Mouse (Mus musculus): ENCODE results near the gene Trim33. TPM values are rescaled to one million over a fixed set of nuclear protein-coding genes. Genes with fewer than 3 reads are reported as not detected.

Trim33 gene
- 10 to 100 TPM; 46.2 to 47.5 TPM for total RNA-seq (2023)

GRCm38 (mm10) chr3:103279182-103280149, at the start of gene Trim33:
Gene Trim33, plus strand, starts transcription at chr3:103279293.

Other genes starting within 250 kb of the Trim33 start
- gene Nras, start 221.0 kb upstream of the Trim33 start, total RNA-seq (2023) = 100 to 1,000 TPM in 1 of 2 experiments, 10 to 100 TPM in 1; 95.4 to 101 TPM
- gene Ampd1, start 205.3 kb upstream of the Trim33 start, total RNA-seq (2023) = not detected
- gene Dennd2c, start 176.7 kb upstream of the Trim33 start, total RNA-seq (2023) = 1 to 10 TPM; 2.5 to 2.8 TPM
- gene Bcas2, start 107.6 kb upstream of the Trim33 start, total RNA-seq (2023) = 10 to 100 TPM; 53.0 to 56.8 TPM